In the genomic region with DNA sequence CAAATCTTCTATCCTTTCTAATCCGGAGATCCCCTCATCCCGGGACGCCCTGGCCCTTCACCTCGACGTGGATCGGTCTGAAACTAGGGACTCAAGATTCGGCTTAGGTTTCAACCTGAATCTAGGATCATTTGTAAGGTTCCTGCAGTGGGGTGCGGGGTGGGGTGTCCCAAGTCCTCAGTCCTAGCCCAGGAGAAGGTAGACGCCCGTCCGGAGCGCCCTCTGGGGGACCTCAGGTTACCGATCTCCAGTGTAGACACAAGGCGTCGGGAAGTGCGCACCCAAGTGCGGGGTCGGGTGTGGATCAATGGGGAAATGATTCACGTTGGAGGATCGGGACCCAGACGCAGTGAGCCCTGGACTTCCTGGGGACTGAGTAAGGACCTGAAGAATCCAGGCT, we compare ENCODE assay signal across 8 mouse cellular contexts. TPM values are rescaled to one million over a fixed set of nuclear protein-coding genes. Genes with fewer than 3 reads are reported as not detected.
DNase-seq lines count a peak whose midpoint lies in the region; ATAC-seq and TF ChIP-seq lines count a peak whose summit lies in the region.

No protein-coding gene starts in this region.

- no peak overlapping the region for H3K9ac ChIP-seq in heart, postnatal 0 days (replicated peaks; ENCODE audit: low read depth, low read length)
- no peak overlapping the region for H3K9ac ChIP-seq in limb, embryonic 11.5 days (ENCODE audit: low read length)

- intact Hi-C loops in left cerebral cortex, adult 2 months (cut with DNase I) = no loop called here

- H3K9me3 ChIP-seq in heart, postnatal 0 days (replicated peaks; ENCODE audit: control insufficient read depth, low read length) = no peaks in the 10 kb centered on the region
- H3K9me3 ChIP-seq in limb, embryonic 11.5 days (ENCODE audit: control insufficient read depth, low read length) = no peaks in the 10 kb centered on the region

- peak; percentile 23 for TF ChIP-seq CTCF in layer of hippocampus, adult 2 months (conservative IDR thresholded peaks at IDR 0.05)
- no peak for TF ChIP-seq CTCF in heart, postnatal 0 days (IDR thresholded peaks at IDR 0.05; ENCODE audit: low read depth)
- TF ChIP-seq CTCF in left cerebral cortex, adult 2 months (IDR thresholded peaks at IDR 0.05) = no peak; the same call in 1 of the 2 replicates

- no peaks in the 10 kb centered on the region for H3K79me2 ChIP-seq in myocyte (ENCODE audit: control insufficient read depth, insufficient read depth)

- H3K4me3 ChIP-seq in layer of hippocampus, adult 2 months = no peak overlapping the region
- H3K4me3 ChIP-seq in heart, postnatal 0 days (ENCODE audit: low read depth, low read length) = peak overlapping the region; percentile 56
- no peak overlapping the region for H3K4me3 ChIP-seq in limb, embryonic 11.5 days (ENCODE audit: low read depth, low read length)
- no peak overlapping the region for H3K4me3 ChIP-seq in myocyte
- no peak overlapping the region for H3K4me3 ChIP-seq in left cerebral cortex, adult 2 months

- H3K27me3 ChIP-seq in heart, postnatal 0 days (ENCODE audit: control insufficient read depth, insufficient read depth, low read length) = peaks cover 23% of the 10 kb centered on the region
- H3K27me3 ChIP-seq in limb, embryonic 11.5 days (ENCODE audit: control insufficient read depth, insufficient read depth, low read length) = peaks cover 19% of the 10 kb centered on the region; the same call in 1 of the 2 replicates
- peaks cover 32% of the 10 kb centered on the region for H3K27me3 ChIP-seq in myocyte (ENCODE audit: control insufficient read depth, insufficient read depth, insufficient read length)

- 0 out of 2 replicates have a peak, but pooled peaks cover 3% of the 10 kb centered on the region for H3K4me1 ChIP-seq in heart, postnatal 0 days (ENCODE audit: control insufficient read depth, insufficient read depth)
- no peaks in the 10 kb centered on the region for H3K4me1 ChIP-seq in limb, embryonic 11.5 days (ENCODE audit: control insufficient read depth, insufficient read depth, low read length)

- no peak overlapping the region for H3ac ChIP-seq in myocyte (ENCODE audit: control insufficient read depth, insufficient read length)

- H3K27ac ChIP-seq in layer of hippocampus, adult 2 months = no peak overlapping the region
- H3K27ac ChIP-seq in heart, postnatal 0 days (ENCODE audit: low read depth) = no peak overlapping the region
- H3K27ac ChIP-seq in limb, embryonic 11.5 days (replicated peaks; ENCODE audit: low read depth, low read length) = no peak overlapping the region
- H3K27ac ChIP-seq in left cerebral cortex, adult 2 months = no peak overlapping the region

- DNase-seq in layer of hippocampus, adult 2 months (ENCODE audit: low spot score in 2 of 2) = no peak
- DNase-seq in layer of hippocampus, adult 9-10 months (ENCODE audit: low spot score) = no peak
- DNase-seq in cerebellum, postnatal 36 days = peak; percentile 17 to 24
- no peak for DNase-seq in heart, postnatal 0 days (ENCODE audit: low spot score)
- DNase-seq in limb, embryonic 11.5 days (ENCODE audit: low spot score) = peak; percentile 40
- DNase-seq in layer of hippocampus, postnatal 14 days (ENCODE audit: low spot score in 2 of 2) = no peak
- no peak for DNase-seq in left cerebral cortex, adult 2 months (ENCODE audit: extremely low spot score in 1 of 2, low spot score in 2 of 2)

- no peak for TF ChIP-seq POLR2A in myocyte (IDR thresholded peaks at IDR 0.05; ENCODE audit: insufficient read length, low read depth)

- TF ChIP-seq EP300 in heart, postnatal 0 days (IDR thresholded peaks at IDR 0.05; ENCODE audit: low read depth) = no peak

- WGBS in heart, postnatal 0 days = 2% methylated on average over 21 of the region's 21 CpGs
- WGBS in limb, embryonic 11.5 days = 2% methylated on average over 21 of the region's 21 CpGs

- no peaks in the 10 kb centered on the region for H3K36me3 ChIP-seq in heart, postnatal 0 days (replicated peaks; ENCODE audit: control insufficient read depth, insufficient read depth, low read length)
- no peaks in the 10 kb centered on the region for H3K36me3 ChIP-seq in limb, embryonic 11.5 days (ENCODE audit: control insufficient read depth, insufficient read depth, low read length)
- no peaks in the 10 kb centered on the region for H3K36me3 ChIP-seq in myocyte (ENCODE audit: control insufficient read depth, insufficient read depth)

- no peak for ATAC-seq in heart, postnatal 0 days (ENCODE audit: insufficient read depth, low read depth)
- no peak for ATAC-seq in limb, embryonic 11.5 days (ENCODE audit: insufficient number of reproducible peaks, low FRiP score, low TSS enrichment, low read depth)

- peak overlapping the region; percentile 77 for H3K4me2 ChIP-seq in heart, postnatal 0 days (ENCODE audit: low read depth, low read length)
- no peak overlapping the region for H3K4me2 ChIP-seq in limb, embryonic 11.5 days (ENCODE audit: low read depth, severe bottlenecking)
- H3K4me2 ChIP-seq in myocyte (ENCODE audit: low read depth) = peak overlapping the region; percentile 74

TF ChIP-seq in myocyte, 11 proteins besides CTCF, POLR2A, EP300 and RAD21:
- TF ChIP-seq TCF12 (IDR thresholded peaks at IDR 0.05; ENCODE audit: insufficient read depth, poor library complexity, severe bottlenecking) = no peak
- TF ChIP-seq MYOD1 (IDR thresholded peaks at IDR 0.05; ENCODE audit: control insufficient read depth in 1 of 3, insufficient read length in 2 of 3, low read depth in 2 of 3) = no peak
- no peak for TF ChIP-seq MAX (IDR thresholded peaks at IDR 0.05; ENCODE audit: low read depth)
- no peak for TF ChIP-seq E2F4 (IDR thresholded peaks at IDR 0.05; ENCODE audit: insufficient read depth)
- no peak for TF ChIP-seq CEBPB (IDR thresholded peaks at IDR 0.05; ENCODE audit: insufficient read depth, poor library complexity, severe bottlenecking)
- no peak for TF ChIP-seq USF1 (IDR thresholded peaks at IDR 0.05; ENCODE audit: low read depth)
- TF ChIP-seq SRF (IDR thresholded peaks at IDR 0.05; ENCODE audit: control insufficient read depth, insufficient read length, low read depth) = no peak
- TF ChIP-seq MYOG (IDR thresholded peaks at IDR 0.05; ENCODE audit: control insufficient read depth in 1 of 3, insufficient read depth in 1 of 3, insufficient read length in 2 of 3, low read depth in 2 of 3) = no peak
- TF ChIP-seq POLR2AphosphoS2 (IDR thresholded peaks at IDR 0.05; ENCODE audit: insufficient read length, low read depth) = no peak
- TF ChIP-seq REST (IDR thresholded peaks at IDR 0.05; ENCODE audit: insufficient read depth, insufficient read length) = no peak
- no peak for TF ChIP-seq TCF3 (IDR thresholded peaks at IDR 0.05; ENCODE audit: insufficient read length, low read depth)

RNA-seq across cellular contexts. Expression of gene Olfr1373, which starts 21.8 kb away (rescaled TPM):
- total RNA-seq in layer of hippocampus, adult 2 months (2021) = not detected
- total RNA-seq in heart, postnatal 0 days (2014; rRNA removed; ENCODE audit: low replicate concordance) = not detected in 2 replicates
- not detected in 2 replicates for polyA plus RNA-seq in heart, postnatal 0 days (2015; fragmentation: Nextera tagmentation; extraction: Ambion mirVana)
- polyA plus RNA-seq in limb, embryonic 11.5 days (2014; fragmentation: Nextera tagmentation; extraction: Ambion mirVana) = not detected in 2 replicates
- not detected for polyA plus RNA-seq in myocyte (2012; fragmentation: generic; extraction: Trizol)
- not detected for total RNA-seq in layer of hippocampus, postnatal 14 days (2021)
- total RNA-seq in left cerebral cortex, adult 2 months (2021) = not detected

RNA-seq across cellular contexts. Expression of gene Olfr1371, which starts 46.7 kb away (rescaled TPM):
- not detected for total RNA-seq in layer of hippocampus, adult 2 months (2021)
- total RNA-seq in heart, postnatal 0 days (2014; rRNA removed; ENCODE audit: low replicate concordance) = not detected in 2 replicates
- not detected in 2 replicates for polyA plus RNA-seq in heart, postnatal 0 days (2015; fragmentation: Nextera tagmentation; extraction: Ambion mirVana)
- not detected in 2 replicates for polyA plus RNA-seq in limb, embryonic 11.5 days (2014; fragmentation: Nextera tagmentation; extraction: Ambion mirVana)
- polyA plus RNA-seq in myocyte (2012; fragmentation: generic; extraction: Trizol) = not detected
- not detected for total RNA-seq in layer of hippocampus, postnatal 14 days (2021)
- total RNA-seq in left cerebral cortex, adult 2 months (2021) = not detected

Comparison
In these comparisons a context has a peak if more than half of its experiments do, and no peak if none do; other contexts are left out.
1. DNase-seq: peak in cerebellum, postnatal 36 days (2 of 2) and limb, embryonic 11.5 days (single experiment); none in layer of hippocampus, adult 2 months (0 of 2), layer of hippocampus, adult 9-10 months (single experiment), heart, postnatal 0 days (single experiment), layer of hippocampus, postnatal 14 days (0 of 2) and left cerebral cortex, adult 2 months (0 of 2).